Mouse (Mus musculus): Measurements from ENCODE around the gene Wwtr1.
A peak's percentile ranks its signal among the peaks of the same experiment; 100 is the strongest.

Gene Wwtr1

GRCm38 (mm10) chr3:57575660-57576055, at the start of gene Wwtr1:
TSS of gene Wwtr1 (minus strand) at chr3:57575910.
- DNase-seq, result peak; percentile 16

DNA sequence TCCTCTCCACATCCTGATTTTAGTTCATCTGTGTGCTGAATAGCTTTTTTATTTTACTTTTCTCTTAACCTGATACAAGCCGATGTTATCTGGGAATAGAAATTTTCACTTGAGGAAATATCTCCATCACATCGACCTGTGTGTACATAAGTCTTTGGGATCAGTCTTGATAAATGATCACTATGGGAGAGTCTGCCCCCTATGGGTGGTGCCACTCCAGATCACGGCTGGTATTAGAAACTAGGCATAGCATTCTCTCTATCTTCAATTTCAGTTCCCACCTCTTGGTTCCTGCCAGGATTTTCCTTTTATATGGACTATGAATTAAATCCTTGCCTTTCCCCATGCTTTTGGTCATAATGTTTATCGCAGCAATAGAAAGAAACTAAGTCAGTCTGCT, 44.0 kb upstream of the Wwtr1 start:
- no peak for DNase-seq

DNA sequence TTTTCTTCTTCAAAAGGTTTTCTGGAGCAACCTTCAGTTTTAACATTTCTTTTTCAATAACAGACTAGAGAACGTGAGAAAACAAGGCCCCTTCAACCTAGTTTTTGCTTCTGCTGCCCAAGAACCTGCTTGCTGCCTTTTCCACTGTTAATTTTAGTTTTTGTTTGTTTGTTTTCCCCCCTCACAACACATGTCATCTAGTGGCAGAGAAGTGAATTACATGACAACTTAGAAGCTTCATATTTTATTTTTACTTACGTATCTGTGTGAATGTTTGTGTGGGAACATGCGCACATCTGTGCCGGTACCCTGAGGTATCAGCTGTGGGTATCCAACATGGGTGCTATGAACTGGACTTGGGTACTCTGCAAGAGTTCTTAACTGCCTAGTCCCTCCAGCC, 39.9 kb upstream of the Wwtr1 start:
- no peak for DNase-seq

GRCm38 (mm10) chr3:57612430-57612997, 36.8 kb upstream of the Wwtr1 start:
- no peak for DNase-seq

DNA sequence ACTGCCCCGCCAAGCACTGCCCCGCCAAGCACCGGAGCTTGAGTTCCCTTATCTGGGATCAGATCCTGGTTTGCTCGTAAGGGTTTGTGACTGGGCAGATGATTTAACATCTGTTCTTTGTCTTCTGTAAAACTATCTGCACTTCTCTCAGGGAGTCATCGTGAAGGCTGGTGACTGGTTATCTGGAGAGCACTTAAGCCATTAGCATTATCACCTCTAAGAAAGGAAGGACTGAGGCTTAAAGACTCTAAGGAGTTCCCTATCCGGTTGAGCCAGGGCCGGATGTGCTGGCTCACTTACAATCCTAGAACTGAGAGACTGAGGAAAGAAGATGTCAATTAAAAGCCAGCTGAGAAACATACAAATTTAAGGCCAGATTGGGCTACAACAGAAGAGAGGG, 36.1 kb upstream of the Wwtr1 start:
- no peak for DNase-seq

DNA sequence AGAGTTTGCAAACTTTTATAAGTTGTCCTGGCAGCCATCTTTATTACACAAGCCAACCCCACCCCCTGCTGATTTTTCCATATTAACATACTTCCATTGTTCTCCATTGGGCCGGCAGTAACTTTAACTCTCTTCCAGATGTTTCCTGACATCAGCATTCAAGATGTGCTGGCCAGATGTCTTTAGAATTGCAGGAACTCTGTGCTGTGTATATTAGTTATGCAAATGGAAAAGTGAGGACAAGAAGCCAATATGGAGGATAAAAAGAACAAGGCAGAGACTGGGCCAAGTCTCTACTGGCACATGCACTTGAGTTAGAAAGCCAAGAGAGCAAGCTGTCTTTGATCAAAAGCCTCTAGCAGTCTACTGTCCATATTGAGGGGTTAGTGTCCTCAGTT, 28.9 kb upstream of the Wwtr1 start:
- no peak for DNase-seq

GRCm38 (mm10) chr3:57603891-57604617, 28.3 kb upstream of the Wwtr1 start:
- DNase-seq, result no peak

- DNase-seq, result no peak
Observed at GRCm38 (mm10) chr3:57602610-57603009, 26.9 kb upstream of the Wwtr1 start.

DNA sequence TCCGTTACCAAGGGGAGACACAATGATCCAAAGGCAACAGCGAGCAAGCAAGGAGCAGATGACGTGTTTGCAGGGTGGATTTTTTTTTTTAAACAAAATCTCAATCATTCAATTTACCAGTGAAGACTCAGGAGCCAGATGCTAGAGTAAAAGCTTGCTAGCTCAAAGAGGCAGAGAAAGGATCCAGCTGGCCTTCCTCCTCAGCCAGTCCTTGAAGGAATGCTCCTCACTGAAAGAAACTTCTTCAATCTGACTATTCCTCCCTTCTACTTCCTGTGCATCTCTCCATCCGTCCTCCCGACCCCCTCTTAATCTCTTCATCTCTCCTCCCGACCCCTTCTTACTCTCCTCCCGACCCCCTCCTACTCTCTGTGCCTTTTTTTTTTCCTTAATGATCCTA, 20.9 kb upstream of the Wwtr1 start:
- no peak for DNase-seq

GRCm38 (mm10) chr3:57595506-57595905, 19.8 kb upstream of the Wwtr1 start:
- no peak for DNase-seq

DNA sequence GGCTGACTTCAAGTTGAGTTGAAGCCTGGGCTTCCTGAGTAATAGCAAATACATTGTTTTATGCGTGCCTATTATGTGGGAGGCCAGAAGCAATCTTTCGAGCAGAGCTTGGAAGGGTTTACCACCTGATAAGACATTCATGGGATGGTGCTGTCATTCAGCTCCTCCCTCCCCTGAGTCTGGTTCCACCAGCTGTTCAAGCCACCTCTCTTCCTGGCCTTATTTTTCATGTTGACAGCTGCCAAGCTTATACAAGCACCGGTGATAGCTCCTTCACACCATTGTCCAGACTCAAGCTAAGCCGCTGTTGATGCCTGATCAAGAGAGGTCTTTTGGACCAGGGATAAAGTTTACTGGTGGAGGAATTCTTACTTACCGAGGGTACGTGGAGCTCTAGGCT, 10.3 kb upstream of the Wwtr1 start:
- no peak for DNase-seq

DNA sequence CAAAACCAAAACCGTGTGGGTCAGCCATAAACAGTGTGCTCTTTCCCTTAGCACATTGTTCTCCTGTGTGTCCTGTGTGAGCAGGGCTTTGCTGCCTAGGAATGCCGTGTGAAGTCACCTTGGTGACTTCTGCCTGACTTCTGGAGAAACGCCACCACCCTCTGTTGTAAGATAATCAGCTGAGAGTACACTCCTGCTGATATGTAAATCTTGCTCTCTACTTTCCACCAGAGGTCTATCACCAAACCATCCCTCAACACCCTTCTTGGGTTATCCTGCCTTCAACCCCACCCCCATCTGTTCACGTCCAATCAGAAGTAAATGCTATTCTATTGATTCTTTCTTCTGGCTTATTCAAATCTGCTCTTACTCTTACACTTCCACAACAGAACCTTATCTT, 7.8 kb upstream of the Wwtr1 start:
- no peak for DNase-seq

DNA sequence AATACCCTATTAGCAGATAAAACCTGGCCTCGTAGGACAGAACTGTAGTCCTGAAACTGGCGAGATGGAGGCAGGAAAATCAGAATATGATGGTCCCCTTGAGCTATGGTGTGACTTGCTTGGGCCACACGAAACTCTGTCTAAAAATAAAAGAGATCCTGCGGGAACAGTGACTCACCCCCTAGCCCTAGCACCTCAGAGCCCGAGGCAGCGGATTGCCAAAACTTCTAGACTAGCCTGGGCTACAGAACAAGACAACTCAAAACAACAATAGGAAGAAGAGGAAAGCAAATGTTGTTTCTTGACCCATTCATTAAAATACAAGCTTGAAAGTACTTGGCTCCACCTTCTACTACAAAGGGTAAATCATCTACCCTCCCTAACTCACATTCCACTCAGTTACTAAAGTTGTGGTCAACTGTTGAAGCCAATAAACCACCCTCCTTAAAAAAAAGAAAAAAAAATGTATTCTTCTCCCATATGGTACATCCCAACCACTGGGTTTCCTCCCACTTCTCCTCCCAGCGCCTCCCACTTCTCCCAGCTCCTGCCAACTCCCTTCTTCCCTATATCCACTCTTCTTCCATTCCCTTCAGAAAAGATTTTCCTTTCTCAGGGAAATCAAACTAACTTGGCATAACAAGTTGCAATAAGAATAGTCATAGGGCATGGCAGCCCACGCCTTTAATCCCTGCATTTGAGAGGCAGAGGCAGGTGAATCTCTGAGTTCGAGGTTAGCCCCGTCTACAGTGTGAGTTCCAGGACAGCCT, 4.9 kb upstream of the Wwtr1 start:
- DNase-seq, result no peak

- no peak for DNase-seq
Observed at GRCm38 (mm10) chr3:57576056-57576824, 530 bp upstream of the Wwtr1 start.

DNA sequence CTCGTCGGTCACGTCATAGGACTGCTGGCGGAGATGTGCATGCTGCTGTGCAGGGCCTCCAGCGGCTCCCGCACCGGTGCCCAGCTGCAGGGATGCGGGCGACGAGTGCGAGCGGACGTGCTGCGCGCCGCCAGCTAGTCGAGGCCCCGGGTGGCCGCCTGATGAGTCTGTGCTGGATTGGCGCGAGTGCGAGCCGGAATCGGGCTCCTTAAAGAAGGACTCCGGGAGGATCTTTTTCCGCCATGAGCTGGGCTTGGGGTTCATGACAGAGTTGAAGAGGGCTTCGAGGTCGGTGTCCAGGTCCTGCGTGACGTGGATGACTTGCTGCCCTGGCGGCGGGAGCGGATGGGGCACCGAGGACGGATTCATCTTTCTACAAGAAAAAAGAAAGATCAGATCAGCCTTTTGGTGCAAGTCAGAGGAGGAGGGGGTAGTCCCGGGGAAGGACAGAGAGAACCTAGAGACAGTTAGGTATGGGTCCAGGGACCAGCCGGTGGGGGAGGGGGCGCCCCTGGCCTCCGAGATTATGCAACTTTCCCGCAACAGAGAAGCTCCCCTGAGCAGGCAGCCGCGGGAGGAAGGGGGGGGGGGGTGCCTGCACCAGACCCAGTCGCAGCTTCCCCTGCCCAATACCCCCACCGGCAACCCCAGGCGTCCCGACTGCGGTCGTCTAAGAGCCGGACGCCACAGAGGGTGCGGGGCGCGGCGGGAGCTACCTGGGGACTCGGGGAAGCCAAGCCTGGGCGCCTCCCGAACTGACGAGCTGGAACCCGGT, 638 bp downstream of the Wwtr1 start:
- peak; percentile 1 for DNase-seq

DNA sequence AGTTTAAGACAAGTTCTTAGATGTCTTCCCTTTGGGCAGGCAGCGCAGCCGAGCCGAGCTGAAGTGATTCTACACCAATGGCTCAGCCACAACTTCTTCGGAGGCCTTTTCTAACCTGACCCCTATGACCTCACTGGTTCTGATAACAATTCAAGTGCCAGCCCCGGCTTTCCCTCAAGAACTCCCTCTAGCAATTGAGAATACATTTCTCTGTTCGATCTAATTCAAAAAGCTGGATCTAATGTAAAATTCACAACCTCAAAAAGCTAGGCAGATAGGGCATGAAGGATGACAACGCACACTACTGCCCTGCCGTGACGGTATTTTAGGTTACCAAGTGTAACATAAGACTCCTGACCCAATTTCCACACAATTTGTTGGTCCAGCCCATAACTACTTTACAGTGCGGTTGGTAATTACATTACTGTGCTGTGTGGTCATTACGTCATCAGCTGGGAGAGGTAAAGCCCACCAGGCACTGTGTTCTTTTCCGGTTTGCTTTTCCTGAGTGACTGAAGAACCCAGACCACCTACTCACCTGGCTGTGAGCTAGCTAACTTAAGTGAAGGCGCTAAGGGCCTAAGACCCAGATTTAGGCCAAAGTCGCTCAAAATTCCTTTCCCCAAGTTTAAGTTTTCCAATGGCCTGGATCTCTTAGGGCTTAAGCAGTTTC, 1.7 kb downstream of the Wwtr1 start:
- no peak for DNase-seq

GRCm38 (mm10) chr3:57572331-57572975, 3.3 kb downstream of the Wwtr1 start:
- DNase-seq, result no peak

GRCm38 (mm10) chr3:57566655-57567054, 9.1 kb downstream of the Wwtr1 start:
- DNase-seq, result no peak

GRCm38 (mm10) chr3:57563627-57564026, 12.1 kb downstream of the Wwtr1 start:
- no peak for DNase-seq

GRCm38 (mm10) chr3:57562996-57563506, 12.7 kb downstream of the Wwtr1 start:
- DNase-seq, result no peak

GRCm38 (mm10) chr3:57558761-57559160, 16.9 kb downstream of the Wwtr1 start:
- no peak for DNase-seq
